Mouse (Mus musculus) neural tube, embryonic 12.5 days (tissue): ENCODE results near the gene D430041D05Rik. TPM values are rescaled to one million over a fixed set of nuclear protein-coding genes. Genes with fewer than 3 reads are reported as not detected.

Experiments
- ATAC-seq: fragments of 200-750 bp; cut with Nextera tagmentation; 2 replicates; pipeline ENCODE4 v1.8.0; 2017; ENCODE audit warnings: low read depth, mild to moderate bottlenecking, moderate TSS enrichment, moderate library complexity; ENCODE audit not compliant: low FRiP score
- H3K27ac ChIP-seq: fragments of 300-500 bp; sonication (generic); 2 replicates; pipeline ENCODE4 v1.5.1; 2016
- H3K27me3 ChIP-seq: fragments of 300-500 bp; sonication (generic); replicated peaks from 2 replicates; pipeline ENCODE4 v1.6.1; 2016; ENCODE audit warnings: mild to moderate bottlenecking
- H3K36me3 ChIP-seq: fragments of 300-500 bp; sonication (generic); 2 replicates; pipeline ENCODE4 v1.6.1; 2016; ENCODE audit warnings: mild to moderate bottlenecking
- H3K4me1 ChIP-seq: fragments of 300-500 bp; sonication (generic); 2 replicates; pipeline ENCODE4 v1.6.1; 2016
- H3K4me2 ChIP-seq: fragments of 300-500 bp; sonication (generic); replicated peaks from 2 replicates; pipeline ENCODE4 v1.6.1; 2016; ENCODE audit warnings: mild to moderate bottlenecking
- H3K4me3 ChIP-seq: fragments of 300-500 bp; sonication (generic); 2 replicates; pipeline ENCODE4 v1.5.1; 2016
- H3K9ac ChIP-seq: fragments of 300-500 bp; sonication (generic); 2 replicates; pipeline ENCODE4 v1.6.1; 2016; ENCODE audit warnings: mild to moderate bottlenecking
- H3K9me3 ChIP-seq: fragments of 300-500 bp; sonication (generic); 2 replicates; pipeline ENCODE4 v1.6.1; 2016; ENCODE audit warnings: mild to moderate bottlenecking
- WGBS: fragments of 180-500 bp; shearing (Covaris S2); methylation state at CpG from one replicate; pipeline ENCODE4 v1.1.7; 2016; 5-methylcytosine and 5-hydroxymethylcytosine counted together
- polyA plus RNA-seq: library from polyadenylated mRNA; unstranded; fragments of >200 nt; fragmentation: Nextera tagmentation; extraction: Ambion mirVana; gene quantifications from 2 replicates; pipeline ENCODE4 v1.2.1, GENCODE M21; 2016

Gene D430041D05Rik
- polyA plus RNA-seq, 1 experiment from 2014 or later: 4.7 TPM

DNA sequence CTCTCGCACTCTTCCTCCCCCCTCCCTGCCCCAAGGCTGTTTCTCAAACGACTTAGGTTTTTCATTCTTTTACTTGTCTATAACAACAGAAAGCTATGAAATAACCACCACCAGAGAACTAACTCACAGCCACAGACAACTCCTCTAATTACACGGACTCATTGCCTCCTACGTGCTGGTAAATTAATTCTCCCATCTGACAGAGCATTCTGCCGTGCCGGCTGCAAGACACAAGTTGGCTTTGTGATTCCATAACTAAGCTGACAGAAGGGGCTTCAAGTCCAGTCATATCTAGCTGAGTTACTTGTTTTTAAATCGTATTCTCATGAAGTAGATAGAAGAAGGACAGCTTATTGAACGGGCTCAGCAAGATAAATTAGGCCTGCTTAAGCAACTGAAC lies 205.2 kb downstream of the D430041D05Rik start:
- Histone ChIP-seq H3K9me3 (no peaks in the 10 kb centered on the region), H3K4me2 (no peak overlapping the region), H3K9ac (no peak overlapping the region), H3K27ac (no peak overlapping the region), H3K36me3 (no peaks in the 10 kb centered on the region), H3K4me1 (peaks cover 8% of the 10 kb centered on the region; the same call in 1 of the 2 replicates), H3K4me3 (no peak overlapping the region), H3K27me3 (no peaks in the 10 kb centered on the region)
- ATAC-seq: no peak
- WGBS: 57% methylated on average over 8 of the region's 8 CpGs

DNA sequence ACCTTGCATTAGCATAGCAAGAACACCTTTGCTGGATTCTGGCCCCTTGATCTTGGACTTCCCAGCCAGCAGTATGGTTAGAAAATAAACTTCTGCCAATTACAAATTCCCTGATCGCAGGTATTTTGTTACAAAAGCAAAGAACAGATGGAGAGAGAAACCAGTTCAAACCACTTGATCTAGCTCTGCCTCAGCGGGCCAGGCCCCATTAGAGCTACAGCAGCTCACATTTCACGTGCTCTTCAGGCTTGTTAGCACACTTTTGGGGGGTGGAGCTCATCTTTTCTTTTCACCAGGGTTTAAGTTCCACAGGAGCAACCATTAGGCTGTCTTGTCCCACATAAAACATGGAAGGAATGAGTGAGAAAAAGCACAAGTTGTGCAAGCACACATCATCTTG lies 210.6 kb downstream of the D430041D05Rik start:
- no peaks in the 10 kb centered on the region for H3K4me1 ChIP-seq
- no peak overlapping the region for H3K4me2 ChIP-seq
- H3K27me3 ChIP-seq: no peaks in the 10 kb centered on the region
- H3K9me3 ChIP-seq: no peaks in the 10 kb centered on the region
- H3K27ac ChIP-seq: no peak overlapping the region
- no peak overlapping the region for H3K4me3 ChIP-seq
- no peak for ATAC-seq
- H3K9ac ChIP-seq: no peak overlapping the region
- WGBS: 49% methylated on average over 3 of the region's 3 CpGs
- H3K36me3 ChIP-seq: no peaks in the 10 kb centered on the region

DNA sequence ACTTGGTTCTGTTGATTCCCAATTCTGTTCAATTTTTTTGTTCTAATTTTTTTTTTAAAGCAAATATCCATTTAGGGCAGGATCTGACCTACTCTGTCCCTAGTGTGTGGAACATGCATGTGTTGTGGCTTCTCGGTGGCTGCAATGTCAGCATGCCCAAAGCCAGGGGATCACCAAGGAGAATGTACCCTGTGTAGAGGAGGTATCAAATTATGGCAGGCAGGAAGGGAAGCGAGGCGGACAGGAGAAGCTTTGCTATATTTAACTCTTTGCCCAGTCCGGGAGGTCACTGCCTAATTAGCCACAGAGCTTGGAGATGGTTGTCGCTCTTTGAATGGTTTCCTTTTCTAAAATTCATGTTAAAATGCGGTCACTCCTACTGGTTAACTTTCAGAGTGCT lies 212.6 kb downstream of the D430041D05Rik start:
- ATAC-seq: no peak

DNA sequence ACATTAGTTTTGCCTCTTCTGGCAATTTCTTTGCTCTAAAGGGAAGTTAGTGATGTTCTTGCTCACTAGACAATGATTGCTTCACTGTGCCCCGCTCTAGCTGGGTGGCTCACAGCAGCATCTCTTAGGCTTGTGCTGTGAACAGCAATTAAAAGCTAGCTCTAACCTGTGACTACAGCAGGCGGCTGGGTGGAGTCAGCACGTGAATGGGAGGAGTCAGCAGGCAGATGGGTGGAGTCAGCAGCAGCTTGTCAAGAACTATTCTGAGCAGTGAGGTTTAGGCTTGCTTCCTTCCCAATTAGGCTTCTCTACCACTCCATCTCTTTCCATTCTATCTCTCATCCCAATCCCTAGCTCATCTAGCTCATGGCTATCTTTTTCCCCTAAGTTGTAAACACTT lies 213.5 kb downstream of the D430041D05Rik start:
- no peak overlapping the region for H3K4me3 ChIP-seq
- H3K4me2 ChIP-seq: no peak overlapping the region
- no peak for ATAC-seq
- no peak overlapping the region for H3K27ac ChIP-seq
- H3K27me3 ChIP-seq: no peaks in the 10 kb centered on the region
- no peak overlapping the region for H3K9ac ChIP-seq
- no peaks in the 10 kb centered on the region for H3K4me1 ChIP-seq
- 32% methylated on average over 3 of the region's 3 CpGs for WGBS
- H3K9me3 ChIP-seq: no peaks in the 10 kb centered on the region
- H3K36me3 ChIP-seq: no peaks in the 10 kb centered on the region

More for the DNA sequence above, 212.6 kb downstream of the D430041D05Rik start:
- Histone ChIP-seq H3K36me3 (no peaks in the 10 kb centered on the region), H3K9me3 (no peaks in the 10 kb centered on the region), H3K4me2 (no peak overlapping the region), H3K4me3 (no peak overlapping the region), H3K27ac (no peak overlapping the region), H3K9ac (no peak overlapping the region), H3K4me1 (no peaks in the 10 kb centered on the region), H3K27me3 (no peaks in the 10 kb centered on the region)
- WGBS: 91% methylated on average over 6 of the region's 6 CpGs

DNA sequence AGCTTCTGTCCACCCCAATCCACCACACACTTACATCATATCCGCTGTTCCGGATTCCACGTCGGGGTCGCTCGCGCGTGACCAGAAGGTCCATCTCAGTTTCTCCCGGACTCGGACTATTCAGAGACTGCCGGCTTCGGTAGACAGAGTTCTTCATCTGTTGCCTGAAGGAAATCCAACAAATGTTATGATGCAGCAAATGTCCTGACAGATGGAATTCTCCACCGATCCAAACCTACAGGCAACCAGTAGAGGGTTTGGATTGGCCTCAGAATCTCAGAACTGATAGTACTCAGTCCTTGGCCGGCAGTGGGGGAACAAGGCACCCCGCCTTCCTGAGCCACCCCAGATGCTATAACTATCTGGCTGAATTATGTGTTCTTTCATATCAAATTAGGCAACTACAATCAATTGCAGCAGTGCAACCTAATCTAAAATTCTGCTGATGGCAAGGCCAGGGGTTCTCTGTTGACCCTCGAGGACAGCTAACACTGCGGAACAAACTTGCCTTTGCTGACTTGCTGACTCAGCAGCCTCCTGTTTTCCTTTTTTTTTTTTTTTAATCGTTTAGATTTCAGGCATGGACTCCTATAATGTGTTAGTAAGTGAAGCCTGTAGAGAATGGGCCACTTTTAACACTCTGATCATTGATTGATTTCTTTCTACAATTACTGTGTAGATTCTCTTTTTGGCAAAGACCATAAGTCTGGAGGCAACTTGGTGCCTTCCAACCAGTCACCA lies 218.2 kb downstream of the D430041D05Rik start:
- Histone ChIP-seq H3K36me3 (no peaks in the 10 kb centered on the region), H3K4me1 (no peaks in the 10 kb centered on the region), H3K9ac (no peak overlapping the region), H3K9me3 (no peaks in the 10 kb centered on the region), H3K27me3 (no peaks in the 10 kb centered on the region), H3K27ac (no peak overlapping the region), H3K4me3 (no peak overlapping the region), H3K4me2 (no peak overlapping the region)
- no peak for ATAC-seq
- 96% methylated on average over 18 of the region's 18 CpGs for WGBS

DNA sequence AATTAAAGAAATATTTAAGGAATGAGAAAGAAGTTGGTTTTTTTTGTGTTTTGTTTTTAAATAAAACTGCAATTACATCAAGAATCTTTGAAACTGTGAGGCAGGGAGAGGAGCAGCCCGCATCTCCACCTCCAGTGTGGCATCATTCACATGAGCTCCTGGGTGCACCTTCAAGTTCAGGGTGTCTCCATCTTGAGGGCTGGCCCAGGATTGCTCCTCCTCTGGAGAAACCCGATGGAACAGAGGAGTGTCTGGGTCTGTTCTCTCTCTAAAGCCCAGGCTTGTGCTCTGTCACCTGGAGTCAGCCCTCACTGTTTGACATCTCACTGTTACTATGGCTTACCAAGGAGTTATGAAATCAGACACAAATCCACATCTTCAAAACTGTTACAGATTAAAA lies 219.1 kb downstream of the D430041D05Rik start:
- Histone ChIP-seq H3K4me3 (no peak overlapping the region), H3K27ac (no peak overlapping the region), H3K9ac (no peak overlapping the region), H3K4me1 (no peaks in the 10 kb centered on the region), H3K4me2 (no peak overlapping the region), H3K27me3 (no peaks in the 10 kb centered on the region), H3K36me3 (no peaks in the 10 kb centered on the region), H3K9me3 (no peaks in the 10 kb centered on the region)
- 73% methylated on average over 2 of the region's 2 CpGs for WGBS
- no peak for ATAC-seq

DNA sequence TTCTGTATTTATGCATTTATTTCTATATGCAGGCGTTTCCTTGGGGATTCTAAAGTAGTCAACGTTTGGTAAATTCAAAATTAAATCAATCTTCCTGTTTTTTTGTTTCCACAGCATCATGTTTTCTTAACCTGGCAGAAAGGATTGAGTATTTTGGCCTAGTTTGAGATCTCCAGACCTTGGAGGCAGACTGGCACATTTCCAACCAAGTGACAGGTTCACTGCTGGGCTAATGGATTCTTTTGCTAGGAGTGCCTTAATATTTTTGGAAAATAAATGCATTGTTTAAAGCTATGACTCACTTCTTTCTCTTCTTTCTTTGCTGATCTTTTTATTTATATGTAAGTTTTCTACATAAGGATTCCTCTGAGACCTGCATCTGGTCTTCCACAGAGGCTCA lies 222.0 kb downstream of the D430041D05Rik start:
- Histone ChIP-seq H3K4me3 (no peak overlapping the region), H3K9ac (no peak overlapping the region), H3K27ac (no peak overlapping the region), H3K36me3 (no peaks in the 10 kb centered on the region), H3K4me2 (no peak overlapping the region), H3K4me1 (no peaks in the 10 kb centered on the region), H3K27me3 (no peaks in the 10 kb centered on the region), H3K9me3 (no peaks in the 10 kb centered on the region)
- WGBS: 79% methylated on average over 2 of the region's 2 CpGs
- ATAC-seq: no peak

DNA sequence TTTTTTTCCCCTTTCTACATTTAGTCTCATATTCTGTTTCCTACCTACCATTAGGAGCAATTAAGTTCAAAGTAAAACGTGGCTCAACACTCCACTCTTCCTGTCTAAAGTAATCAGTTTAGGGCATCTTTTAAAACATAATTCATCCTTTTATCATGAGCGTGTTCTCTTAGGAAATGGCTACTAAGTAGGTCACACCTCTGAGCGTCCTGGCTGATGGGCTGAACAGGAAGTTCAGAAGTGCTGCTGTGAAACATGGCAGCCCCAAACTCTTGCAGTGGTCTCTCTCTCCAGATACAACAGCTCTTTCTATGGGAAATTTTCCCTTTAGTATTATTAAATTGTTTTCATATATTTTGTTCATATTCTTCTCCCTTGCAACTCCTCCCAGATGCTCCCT lies 223.7 kb downstream of the D430041D05Rik start:
- no peak overlapping the region for H3K27ac ChIP-seq
- no peak overlapping the region for H3K4me3 ChIP-seq
- no peaks in the 10 kb centered on the region for H3K27me3 ChIP-seq
- 73% methylated on average over 3 of the region's 3 CpGs for WGBS
- no peaks in the 10 kb centered on the region for H3K9me3 ChIP-seq
- no peak overlapping the region for H3K9ac ChIP-seq
- H3K4me1 ChIP-seq: no peaks in the 10 kb centered on the region
- H3K4me2 ChIP-seq: no peak overlapping the region
- ATAC-seq: no peak
- H3K36me3 ChIP-seq: no peaks in the 10 kb centered on the region

DNA sequence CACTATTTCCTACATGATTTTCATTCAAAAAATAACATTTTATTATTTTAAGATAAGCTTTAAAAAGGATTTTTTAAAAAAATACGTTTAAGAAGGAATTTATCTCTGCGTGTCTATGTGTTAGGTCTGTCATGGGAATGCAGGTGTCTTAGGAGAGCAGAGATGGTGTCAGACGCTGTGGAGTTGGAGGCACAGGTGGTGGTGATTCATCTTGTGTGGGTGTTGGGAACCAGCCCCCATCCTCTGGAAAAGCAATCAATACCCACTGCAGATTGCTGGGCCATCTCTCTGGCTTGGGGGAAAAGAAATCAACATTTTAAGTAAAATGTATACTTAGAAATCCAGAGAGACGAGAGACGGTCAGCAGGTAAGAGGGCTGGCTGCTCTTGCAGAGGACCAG lies 225.2 kb downstream of the D430041D05Rik start:
- Histone ChIP-seq H3K9ac (no peak overlapping the region), H3K4me3 (no peak overlapping the region), H3K4me1 (no peaks in the 10 kb centered on the region), H3K27me3 (no peaks in the 10 kb centered on the region), H3K27ac (no peak overlapping the region), H3K36me3 (no peaks in the 10 kb centered on the region), H3K4me2 (no peak overlapping the region), H3K9me3 (no peaks in the 10 kb centered on the region)
- no peak for ATAC-seq
- 88% methylated on average over 5 of the region's 5 CpGs for WGBS

DNA sequence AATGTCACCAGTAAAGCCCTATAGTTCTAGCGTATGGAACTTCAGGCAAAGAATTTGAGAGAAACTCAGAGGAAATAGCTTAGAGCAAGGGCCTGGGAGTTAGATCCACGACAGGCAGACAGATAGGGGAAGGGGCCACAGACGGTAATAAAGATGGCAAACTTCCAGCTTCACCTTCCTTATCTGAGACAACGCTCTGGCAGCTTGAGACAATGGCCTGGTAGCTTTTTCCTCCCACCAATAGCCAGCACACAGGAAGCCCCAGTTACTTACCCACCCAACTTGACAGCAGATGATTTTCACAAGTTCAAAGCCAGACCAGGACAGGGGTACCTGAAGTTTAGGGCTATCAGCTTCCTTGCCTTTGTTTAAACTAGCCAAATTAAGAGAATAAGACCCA lies 226.5 kb downstream of the D430041D05Rik start:
- 68% methylated on average over 4 of the region's 4 CpGs for WGBS
- Histone ChIP-seq H3K36me3 (no peaks in the 10 kb centered on the region), H3K9ac (no peak overlapping the region), H3K27ac (no peak overlapping the region), H3K4me1 (no peaks in the 10 kb centered on the region), H3K9me3 (no peaks in the 10 kb centered on the region), H3K4me2 (no peak overlapping the region), H3K27me3 (no peaks in the 10 kb centered on the region), H3K4me3 (no peak overlapping the region)
- no peak for ATAC-seq

DNA sequence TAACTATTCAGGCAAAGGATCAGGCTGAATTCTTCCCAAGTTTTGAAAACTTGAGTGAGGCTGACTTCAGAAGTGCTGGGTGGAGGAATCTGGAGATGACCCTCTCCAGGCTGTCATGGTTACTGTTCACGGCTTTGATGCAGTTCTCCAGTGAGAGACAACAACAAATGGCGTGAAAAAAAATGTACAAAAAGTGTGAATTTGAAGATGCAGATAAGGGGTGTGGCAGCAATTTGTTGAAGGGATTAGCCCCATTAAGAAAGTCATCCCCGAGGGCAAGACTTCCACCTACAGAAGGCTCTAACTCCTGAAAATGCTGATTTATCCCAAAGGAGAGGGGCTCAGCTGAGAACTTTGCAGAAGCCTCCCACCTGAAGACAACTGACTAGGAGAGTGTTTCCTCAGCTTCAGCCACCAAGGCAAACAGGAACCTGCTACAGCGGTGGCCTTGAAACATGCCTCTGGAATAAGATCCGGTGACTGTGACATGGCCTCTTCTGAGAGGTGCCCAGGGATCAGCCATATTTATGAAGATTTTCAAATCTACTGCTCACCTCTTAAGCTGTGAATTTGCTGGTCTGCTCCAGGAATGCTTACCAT lies 227.5 kb downstream of the D430041D05Rik start:
- no peak overlapping the region for H3K4me3 ChIP-seq
- no peaks in the 10 kb centered on the region for H3K27me3 ChIP-seq
- no peaks in the 10 kb centered on the region for H3K9me3 ChIP-seq
- H3K27ac ChIP-seq: no peak overlapping the region
- 90% methylated on average over 5 of the region's 5 CpGs for WGBS
- no peaks in the 10 kb centered on the region for H3K4me1 ChIP-seq
- no peak for ATAC-seq
- H3K36me3 ChIP-seq: no peaks in the 10 kb centered on the region
- no peak overlapping the region for H3K4me2 ChIP-seq
- no peak overlapping the region for H3K9ac ChIP-seq

DNA sequence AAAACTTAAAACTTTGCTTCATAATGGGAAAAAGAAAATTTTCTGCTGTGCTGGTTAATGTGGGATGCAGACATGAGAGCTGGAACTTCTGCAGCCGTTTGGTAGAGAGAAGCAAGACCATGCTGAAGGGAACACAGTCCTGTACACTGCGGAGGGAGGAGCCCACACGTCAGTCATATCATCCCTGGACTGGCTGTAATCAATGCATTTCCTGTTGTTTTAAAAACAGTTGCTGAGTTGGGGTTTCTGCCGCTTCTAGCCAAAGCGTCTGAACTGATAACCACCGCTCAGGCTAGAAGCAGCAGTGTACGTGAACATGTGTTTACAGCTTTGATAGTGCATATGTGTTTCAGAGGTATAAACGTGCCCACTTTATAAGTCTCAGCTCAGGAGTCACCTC lies 231.2 kb downstream of the D430041D05Rik start:
- Histone ChIP-seq H3K4me1 (peaks cover 11% of the 10 kb centered on the region; the same call in 1 of the 2 replicates), H3K4me3 (no peak overlapping the region), H3K9me3 (no peaks in the 10 kb centered on the region), H3K4me2 (no peak overlapping the region), H3K27ac (no peak overlapping the region), H3K27me3 (no peaks in the 10 kb centered on the region), H3K36me3 (no peaks in the 10 kb centered on the region), H3K9ac (no peak overlapping the region)
- ATAC-seq: no peak
- WGBS: 92% methylated on average over 8 of the region's 8 CpGs

DNA sequence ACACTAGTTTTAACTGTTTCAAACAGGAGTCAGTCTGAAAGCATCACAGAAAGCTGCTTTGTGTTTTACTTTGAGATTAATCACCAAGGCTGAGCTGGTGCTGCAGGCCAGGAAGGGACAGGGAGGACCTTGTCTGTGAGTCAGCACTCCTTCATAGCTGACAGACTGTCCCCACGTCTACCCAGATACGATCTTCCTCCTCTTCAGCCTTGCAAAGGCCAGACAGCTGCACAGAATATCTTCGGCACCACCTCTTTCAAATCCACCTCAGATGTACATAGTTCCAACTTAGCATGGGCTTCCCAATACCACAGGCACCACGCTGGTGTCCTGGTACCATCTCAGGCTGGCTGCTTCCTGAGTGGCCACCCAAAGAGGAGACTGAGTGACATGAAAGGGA lies 232.6 kb downstream of the D430041D05Rik start:
- no peak overlapping the region for H3K4me2 ChIP-seq
- no peaks in the 10 kb centered on the region for H3K27me3 ChIP-seq
- no peak overlapping the region for H3K27ac ChIP-seq
- no peak for ATAC-seq
- peaks cover 11% of the 10 kb centered on the region; the same call in 1 of the 2 replicates for H3K4me1 ChIP-seq
- H3K9ac ChIP-seq: no peak overlapping the region
- WGBS: 91% methylated on average over 4 of the region's 4 CpGs
- H3K9me3 ChIP-seq: no peaks in the 10 kb centered on the region
- no peaks in the 10 kb centered on the region for H3K36me3 ChIP-seq
- H3K4me3 ChIP-seq: no peak overlapping the region
